Comparison of ENCODE assay signal across 1 mouse cellular context in the genomic region with DNA sequence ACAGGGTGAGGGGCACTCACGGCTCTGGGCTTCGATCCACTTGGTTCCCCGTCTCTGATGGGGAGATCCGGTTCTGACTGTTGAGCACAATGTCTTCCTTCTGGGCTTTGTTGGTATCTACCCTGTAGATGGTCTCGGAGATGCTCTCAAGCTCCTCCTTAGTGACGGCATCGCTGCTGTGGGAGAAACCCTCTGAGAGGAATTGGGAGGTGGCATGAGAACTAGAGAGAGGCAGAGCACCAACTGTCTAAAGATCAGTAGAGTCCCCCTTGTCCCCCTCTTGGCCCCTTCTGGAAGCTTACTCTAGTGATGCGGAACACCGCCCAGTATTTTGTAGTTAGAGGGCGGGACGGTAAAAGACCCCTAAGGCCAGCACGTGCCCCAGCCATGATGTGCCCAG.
TF ChIP-seq lines count a peak whose summit lies in the region.

No protein-coding gene starts in this region.

TF ChIP-seq in CH12.LX, 34 proteins besides CTCF, POLR2A, EP300 and RAD21 (continued from another document):
- no peak for TF ChIP-seq UBTF (IDR thresholded peaks at IDR 0.05; ENCODE audit: low read depth, low read length)
- no peak for TF ChIP-seq IRF4 (IDR thresholded peaks at IDR 0.05; ENCODE audit: low read depth, low read length)
- TF ChIP-seq POLR2AphosphoS2 (IDR thresholded peaks at IDR 0.05; ENCODE audit: low read depth, low read length): no peak
- no peak for TF ChIP-seq BHLHE40 (IDR thresholded peaks at IDR 0.05; ENCODE audit: low read depth, low read length)
- no peak for TF ChIP-seq ELF1 (IDR thresholded peaks at IDR 0.05; ENCODE audit: low read depth, low read length)
- TF ChIP-seq MXI1 (IDR thresholded peaks at IDR 0.05; ENCODE audit: low read depth, low read length): no peak
- TF ChIP-seq ZKSCAN1 (IDR thresholded peaks at IDR 0.05; ENCODE audit: borderline replicate concordance, low read depth, low read length): no peak
- no peak for TF ChIP-seq ZMIZ1 (IDR thresholded peaks at IDR 0.05; ENCODE audit: low read depth, low read length)
- no peak for TF ChIP-seq TBP (conservative IDR thresholded peaks at IDR 0.05; ENCODE audit: low read depth, low read length)
- TF ChIP-seq RCOR1 (conservative IDR thresholded peaks at IDR 0.05; ENCODE audit: low read depth, low read length): no peak
- TF ChIP-seq MAFK (IDR thresholded peaks at IDR 0.05; ENCODE audit: insufficient replicate concordance, low read length): no peak
- TF ChIP-seq JUND (conservative IDR thresholded peaks at IDR 0.05; ENCODE audit: low read depth, low read length): no peak
- no peak for TF ChIP-seq MEF2A (IDR thresholded peaks at IDR 0.05; ENCODE audit: borderline replicate concordance, low read depth, low read length)
- TF ChIP-seq E2F4 (IDR thresholded peaks at IDR 0.05; ENCODE audit: insufficient replicate concordance, low read depth, low read length): no peak
- no peak for TF ChIP-seq JUN (IDR thresholded peaks at IDR 0.05; ENCODE audit: insufficient read depth, low read depth, low read length)
- no peak for TF ChIP-seq MAX (IDR thresholded peaks at IDR 0.05; ENCODE audit: low read length)
